Mouse (Mus musculus): Measurements from ENCODE around the gene Pitpnm1. TPM values are rescaled to one million over a fixed set of nuclear protein-coding genes. Genes with fewer than 3 reads are reported as not detected.
A peak's percentile ranks its signal among the peaks of the same experiment; 100 is the strongest.

Pitpnm1 gene
- polyA plus RNA-seq, 1 experiment = 358 TPM

DNA sequence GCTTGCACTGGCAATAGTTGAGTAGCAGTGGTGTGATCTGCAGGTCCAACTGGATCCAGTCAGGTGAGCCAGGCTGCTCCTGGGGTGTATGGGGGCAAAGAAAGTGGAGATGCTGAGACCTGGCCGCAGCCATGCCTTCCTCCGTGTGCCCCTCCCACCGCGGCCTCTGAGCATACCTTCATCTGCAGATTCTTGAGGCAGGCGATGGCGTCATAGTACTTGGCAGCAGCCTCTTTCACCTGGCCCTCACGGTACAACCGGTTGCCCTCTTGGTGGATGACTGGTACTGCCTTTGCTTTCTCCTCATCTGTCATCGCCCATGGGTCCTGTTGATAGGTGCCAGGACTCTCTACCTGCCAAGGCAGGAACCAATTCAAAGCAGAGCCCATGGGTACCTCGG, 15.3 kb downstream of the Pitpnm1 start:
- Histone ChIP-seq H3K27me3 (ENCODE audit: control insufficient read depth, insufficient read depth, low read length) (no peaks in the 10 kb centered on the region), H3K4me3 (ENCODE audit: extremely low read depth, insufficient read depth, insufficient read length) (no peak overlapping the region), H3K4me1 (ENCODE audit: control insufficient read depth, insufficient read depth, insufficient read length) (peaks cover 29% of the 10 kb centered on the region), H3K36me3 (ENCODE audit: control insufficient read depth, insufficient read depth, low read length) (peaks cover 41% of the 10 kb centered on the region), H3K27ac (ENCODE audit: insufficient read depth, low read length) (peak overlapping the region; percentile 95)
- 96% methylated on average over 10 of the region's 10 CpGs for WGBS
- TF ChIP-seq CTCF (IDR thresholded peaks at IDR 0.05; ENCODE audit: extremely low read depth, insufficient read depth, insufficient read length, insufficient replicate concordance) (no peak), POLR2A (IDR thresholded peaks at IDR 0.05; ENCODE audit: low read depth, low read length) (no peak)
- DNase-seq (ENCODE audit: low read depth in 1 of 2, low spot score in 2 of 2) = no peak

DNA sequence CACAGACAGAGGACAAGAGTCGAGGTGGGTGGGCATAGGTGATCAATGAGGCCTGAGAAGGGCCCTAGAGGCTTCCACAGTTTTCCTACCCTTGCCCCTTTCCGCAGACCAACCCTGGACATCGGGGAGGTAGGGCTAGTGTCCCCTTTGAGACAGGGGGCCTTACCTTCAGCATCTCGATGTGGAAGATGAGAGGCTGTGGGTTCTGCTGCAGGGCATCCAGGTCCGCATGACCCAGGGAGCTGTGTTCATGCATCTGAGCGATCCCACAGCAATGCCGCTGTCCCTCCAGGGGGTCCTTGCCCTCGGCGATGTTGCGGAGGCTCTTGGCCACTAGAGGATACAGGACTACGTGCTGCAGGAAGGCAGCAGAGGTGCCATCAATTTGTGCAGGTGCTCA, 16.0 kb downstream of the Pitpnm1 start:
- TF ChIP-seq POLR2A (IDR thresholded peaks at IDR 0.05; ENCODE audit: low read depth, low read length) (no peak), CTCF (IDR thresholded peaks at IDR 0.05; ENCODE audit: extremely low read depth, insufficient read depth, insufficient read length, insufficient replicate concordance) (no peak)
- peaks cover 35% of the 10 kb centered on the region for H3K4me1 ChIP-seq (ENCODE audit: control insufficient read depth, insufficient read depth, insufficient read length)
- no peaks in the 10 kb centered on the region for H3K27me3 ChIP-seq (ENCODE audit: control insufficient read depth, insufficient read depth, low read length)
- H3K4me3 ChIP-seq (ENCODE audit: extremely low read depth, insufficient read depth, insufficient read length) = no peak overlapping the region
- 94% methylated on average over 11 of the region's 11 CpGs for WGBS
- DNase-seq (ENCODE audit: low read depth in 1 of 2, low spot score in 2 of 2) = no peak
- H3K36me3 ChIP-seq (ENCODE audit: control insufficient read depth, insufficient read depth, low read length) = peaks cover 38% of the 10 kb centered on the region
- peak overlapping the region; percentile 1; the same call in 1 of the 2 replicates for H3K27ac ChIP-seq (ENCODE audit: insufficient read depth, low read length)

DNA sequence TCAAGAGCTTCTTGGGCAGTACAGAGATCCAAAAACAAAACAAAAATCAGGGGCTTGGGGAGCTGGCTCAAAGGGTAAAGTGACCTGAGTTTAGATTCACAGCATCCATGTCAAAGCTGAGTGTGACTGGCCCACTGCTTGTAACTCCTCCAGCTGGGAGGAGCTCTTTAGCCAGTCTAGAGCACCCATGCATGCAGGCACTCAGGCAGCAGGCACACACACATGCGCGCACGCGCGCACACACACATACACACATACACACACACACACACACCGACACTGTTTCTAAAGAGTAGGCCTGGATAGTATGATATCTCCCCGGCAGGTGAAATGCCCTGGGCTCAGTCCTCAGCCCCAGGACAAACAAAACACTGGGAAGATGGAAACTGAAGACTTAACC, 17.2 kb downstream of the Pitpnm1 start:
- DNase-seq (ENCODE audit: low read depth in 1 of 2, low spot score in 2 of 2) = no peak
- no peak overlapping the region for H3K4me3 ChIP-seq (ENCODE audit: extremely low read depth, insufficient read depth, insufficient read length)
- peaks cover 36% of the 10 kb centered on the region for H3K4me1 ChIP-seq (ENCODE audit: control insufficient read depth, insufficient read depth, insufficient read length)
- H3K36me3 ChIP-seq (ENCODE audit: control insufficient read depth, insufficient read depth, low read length) = peaks cover 29% of the 10 kb centered on the region
- H3K27me3 ChIP-seq (ENCODE audit: control insufficient read depth, insufficient read depth, low read length) = no peaks in the 10 kb centered on the region
- TF ChIP-seq POLR2A (IDR thresholded peaks at IDR 0.05; ENCODE audit: low read depth, low read length) (no peak), CTCF (IDR thresholded peaks at IDR 0.05; ENCODE audit: extremely low read depth, insufficient read depth, insufficient read length, insufficient replicate concordance) (no peak)
- 57% methylated on average over 7 of the region's 7 CpGs for WGBS
- peak overlapping the region; percentile 15; the same call in 1 of the 2 replicates for H3K27ac ChIP-seq (ENCODE audit: insufficient read depth, low read length)

- peaks cover 21% of the 10 kb centered on the region for H3K36me3 ChIP-seq (ENCODE audit: control insufficient read depth, insufficient read depth, low read length)
- WGBS = 80% methylated on average over 2 of the region's 2 CpGs
- H3K4me1 ChIP-seq (ENCODE audit: control insufficient read depth, insufficient read depth, insufficient read length) = peaks cover 35% of the 10 kb centered on the region
- no peak for TF ChIP-seq POLR2A (IDR thresholded peaks at IDR 0.05; ENCODE audit: low read depth, low read length)
- TF ChIP-seq CTCF (IDR thresholded peaks at IDR 0.05; ENCODE audit: extremely low read depth, insufficient read depth, insufficient read length, insufficient replicate concordance) = no peak
- no peak overlapping the region for H3K4me3 ChIP-seq (ENCODE audit: extremely low read depth, insufficient read depth, insufficient read length)
- no peak for DNase-seq (ENCODE audit: low read depth in 1 of 2, low spot score in 2 of 2)
- no peaks in the 10 kb centered on the region for H3K27me3 ChIP-seq (ENCODE audit: control insufficient read depth, insufficient read depth, low read length)
- peak overlapping the region; percentile 72 for H3K27ac ChIP-seq (ENCODE audit: insufficient read depth, low read length)
Measured at GRCm38 (mm10) chr19:4118350-4118749, 18.6 kb downstream of the Pitpnm1 start.

DNA sequence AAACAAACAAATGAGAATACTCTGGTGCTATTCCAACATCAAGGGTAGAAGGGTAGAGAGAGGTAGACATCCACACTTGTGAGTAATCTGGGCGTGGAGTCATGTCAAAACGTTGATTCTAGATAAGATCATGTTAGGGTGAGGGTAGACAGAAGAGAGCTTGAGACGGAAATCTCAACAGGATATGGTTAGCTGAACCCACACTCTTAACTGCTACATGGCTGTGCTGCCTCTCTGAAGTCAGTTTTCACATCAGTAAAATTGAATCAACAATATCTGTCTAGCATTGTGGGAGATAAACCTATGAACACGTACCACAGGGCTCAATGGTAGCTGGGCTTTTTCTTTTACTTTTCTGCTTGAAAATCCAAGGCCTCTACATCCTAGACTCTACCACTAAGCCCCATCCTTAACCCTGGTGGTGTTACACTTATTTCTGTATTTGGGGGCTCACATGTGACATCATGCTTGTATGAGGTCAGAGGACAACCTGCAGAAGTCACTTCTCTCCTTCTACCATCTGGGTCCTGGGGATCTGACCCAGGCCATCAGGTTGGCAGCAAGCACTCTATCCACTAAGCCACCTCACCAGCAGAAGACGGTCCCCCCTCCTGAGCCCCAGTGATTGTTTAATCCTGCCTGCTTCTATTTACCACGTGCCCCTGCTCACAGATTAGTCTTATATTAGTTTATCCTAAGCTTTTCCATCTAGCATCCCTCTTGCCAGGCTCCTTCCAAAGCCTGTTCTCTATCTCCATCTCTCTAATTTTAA, 20.1 kb downstream of the Pitpnm1 start:
- H3K27me3 ChIP-seq (ENCODE audit: control insufficient read depth, insufficient read depth, low read length) = no peaks in the 10 kb centered on the region
- TF ChIP-seq POLR2A (IDR thresholded peaks at IDR 0.05; ENCODE audit: low read depth, low read length) (no peak), CTCF (IDR thresholded peaks at IDR 0.05; ENCODE audit: extremely low read depth, insufficient read depth, insufficient read length, insufficient replicate concordance) (no peak)
- peak overlapping the region; percentile 99 for H3K27ac ChIP-seq (ENCODE audit: insufficient read depth, low read length)
- peaks cover 16% of the 10 kb centered on the region for H3K36me3 ChIP-seq (ENCODE audit: control insufficient read depth, insufficient read depth, low read length)
- WGBS = 30% methylated on average over 6 of the region's 6 CpGs
- peaks cover 30% of the 10 kb centered on the region for H3K4me1 ChIP-seq (ENCODE audit: control insufficient read depth, insufficient read depth, insufficient read length)
- H3K4me3 ChIP-seq (ENCODE audit: extremely low read depth, insufficient read depth, insufficient read length) = peak overlapping the region; percentile 8
- DNase-seq (ENCODE audit: low read depth in 1 of 2, low spot score in 2 of 2) = peak; percentile 9 to 69

DNA sequence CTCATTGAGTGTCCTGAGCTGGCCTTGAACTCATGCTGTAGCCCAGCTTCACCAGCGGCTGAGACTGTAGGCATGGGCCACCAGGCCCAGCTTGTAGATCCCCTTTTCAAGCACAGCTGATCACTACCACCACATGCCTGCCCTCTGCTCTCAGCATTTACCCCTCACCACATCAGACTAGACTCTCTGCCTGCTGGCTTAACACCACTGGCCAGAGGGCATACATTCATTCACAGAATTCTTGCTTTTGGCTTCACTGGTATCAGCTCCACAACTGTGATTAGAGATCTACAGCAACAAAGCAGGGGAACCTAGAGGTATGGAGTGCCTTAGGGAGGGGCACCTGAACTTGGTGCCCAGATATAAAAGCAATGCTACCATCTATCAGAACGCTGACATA, 20.7 kb downstream of the Pitpnm1 start:
- Histone ChIP-seq H3K4me3 (ENCODE audit: extremely low read depth, insufficient read depth, insufficient read length) (peak overlapping the region; percentile 8), H3K36me3 (ENCODE audit: control insufficient read depth, insufficient read depth, low read length) (peaks cover 11% of the 10 kb centered on the region), H3K27me3 (ENCODE audit: control insufficient read depth, insufficient read depth, low read length) (no peaks in the 10 kb centered on the region), H3K4me1 (ENCODE audit: control insufficient read depth, insufficient read depth, insufficient read length) (peaks cover 29% of the 10 kb centered on the region), H3K27ac (ENCODE audit: insufficient read depth, low read length) (peak overlapping the region; percentile 99)
- WGBS = 62% methylated on average over 2 of the region's 2 CpGs
- peak in 1 of 2 experiments; percentile 4 for DNase-seq (ENCODE audit: low read depth in 1 of 2, low spot score in 2 of 2)
- no peak for TF ChIP-seq POLR2A (IDR thresholded peaks at IDR 0.05; ENCODE audit: low read depth, low read length)
- no peak for TF ChIP-seq CTCF (IDR thresholded peaks at IDR 0.05; ENCODE audit: extremely low read depth, insufficient read depth, insufficient read length, insufficient replicate concordance)
